Mouse (Mus musculus) neural tube, embryonic 10.5 days (tissue): ENCODE measurements around the gene Ttc7.

Experiments used
- DNase-seq: peaks from one replicate; pipeline ENCODE4 v3.0.0-alpha.2; 2017; ENCODE audit warnings: low spot score; ENCODE audit errors: extremely low spot score

The Ttc7 gene

GRCm38 (mm10) chr17:87406646-87407045, 124.0 kb downstream of the Ttc7 start:
- no peak for DNase-seq

GRCm38 (mm10) chr17:87418082-87418481, 135.4 kb downstream of the Ttc7 start:
- DNase-seq: no peak

DNA sequence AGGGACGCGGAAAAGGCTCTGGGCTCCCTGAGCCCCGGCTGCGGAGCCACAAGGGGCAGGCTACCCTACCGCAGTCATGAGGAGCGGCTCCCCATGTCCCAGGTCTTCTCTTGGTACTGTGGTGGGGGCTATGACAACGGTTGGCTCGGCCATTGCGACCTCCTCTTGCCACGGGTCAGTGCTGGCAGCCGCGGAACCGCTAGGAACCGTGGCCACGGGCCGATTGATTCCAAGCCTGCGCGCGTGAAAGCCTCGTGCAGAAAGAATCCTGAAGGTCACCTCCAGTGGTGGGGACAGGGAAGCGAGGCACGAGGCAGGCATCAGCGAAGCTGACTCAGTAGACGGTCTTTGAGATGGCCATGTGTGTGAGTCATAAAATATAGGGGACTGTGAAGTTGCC, 144.8 kb downstream of the Ttc7 start, which contains the start of gene Stpg4:
TSS of gene Stpg4 (minus strand) at position 231 of the 400 bp plus-strand sequence.
- DNase-seq: no peak

DNA sequence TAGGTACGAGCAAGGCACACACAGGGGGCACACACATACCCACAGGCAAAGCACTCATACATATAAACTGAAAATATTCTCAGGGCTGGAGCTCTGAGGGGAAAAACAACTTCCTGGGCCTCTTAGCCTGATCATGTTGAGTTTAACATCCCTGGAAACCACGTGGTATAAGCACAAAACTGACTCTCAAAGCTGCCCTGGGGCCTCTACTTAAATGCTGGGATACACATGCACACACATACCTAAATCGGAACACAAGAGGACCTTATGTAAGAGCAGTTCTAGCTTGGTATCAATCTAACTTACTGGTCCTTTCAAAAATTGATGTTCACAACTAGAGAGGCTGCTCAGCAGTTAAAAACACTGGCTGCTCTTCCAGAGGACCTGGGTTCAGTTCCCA, 146.7 kb downstream of the Ttc7 start:
- DNase-seq: no peak
